Mouse (Mus musculus): ENCODE measurements around the gene Ttll4.

Ttll4 gene

DNA sequence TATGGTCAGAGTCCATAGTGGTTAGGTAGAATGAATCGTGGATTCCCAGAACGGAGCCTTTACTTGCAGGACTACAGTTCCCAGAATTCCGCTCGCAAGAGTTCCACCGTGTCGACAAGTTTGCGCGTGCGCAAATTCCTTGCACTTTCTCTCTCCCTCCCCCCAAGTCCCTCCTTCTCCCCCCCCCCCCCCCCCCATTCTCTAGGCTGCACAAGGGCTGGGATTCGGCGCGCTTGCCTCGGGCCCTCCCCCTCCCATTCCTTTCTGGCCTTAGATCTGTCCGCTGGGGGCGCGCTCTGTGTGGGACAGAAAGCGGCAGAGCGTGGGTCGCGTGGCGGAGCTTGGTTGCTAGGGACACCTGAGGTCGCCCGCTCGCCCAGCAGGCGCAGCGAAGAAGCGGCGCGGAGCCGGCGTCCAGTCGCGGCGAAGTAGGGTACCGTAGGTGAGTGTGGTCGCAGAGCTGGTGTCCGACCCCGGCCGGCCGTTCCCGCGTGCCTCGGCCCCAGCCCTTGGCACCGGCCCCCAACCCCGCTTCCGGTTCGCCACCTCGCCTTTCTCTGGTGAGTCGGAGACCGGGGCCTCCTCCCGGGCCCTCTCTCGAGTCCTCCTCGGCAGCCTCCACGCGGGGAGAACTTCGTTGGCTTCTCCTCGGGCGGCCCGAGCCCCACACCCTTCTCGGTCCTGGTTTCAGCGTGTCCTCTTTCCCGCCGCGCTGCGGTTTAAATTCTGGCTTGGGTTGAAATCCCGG lies at the start of gene Ttll4:
Ttll4 (plus strand) TSS at position 298 of the 748 bp plus-strand sequence.
- DNase-seq (ENCODE audit: low spot score) = peak; percentile 96

DNA sequence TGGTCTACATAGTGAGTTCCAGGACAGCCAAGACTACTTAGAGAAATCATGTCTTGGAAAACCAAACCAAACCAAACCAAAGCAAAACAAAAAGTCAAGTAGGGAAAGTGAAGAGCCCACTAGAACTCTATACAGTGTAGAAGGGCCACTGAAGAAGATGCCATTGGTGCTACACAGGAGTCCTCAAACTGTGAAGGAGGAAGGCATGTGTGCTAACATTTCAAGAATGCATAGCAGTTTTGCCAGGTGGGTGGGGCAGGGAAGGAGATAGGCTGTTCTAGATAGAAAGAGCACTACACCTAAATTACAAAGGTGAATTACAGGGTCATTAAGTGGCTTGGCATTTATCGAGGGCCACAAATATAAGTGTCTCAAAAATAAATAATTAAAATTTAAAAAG lies 37.4 kb upstream of the Ttll4 start:
- DNase-seq (ENCODE audit: low spot score) = no peak

DNA sequence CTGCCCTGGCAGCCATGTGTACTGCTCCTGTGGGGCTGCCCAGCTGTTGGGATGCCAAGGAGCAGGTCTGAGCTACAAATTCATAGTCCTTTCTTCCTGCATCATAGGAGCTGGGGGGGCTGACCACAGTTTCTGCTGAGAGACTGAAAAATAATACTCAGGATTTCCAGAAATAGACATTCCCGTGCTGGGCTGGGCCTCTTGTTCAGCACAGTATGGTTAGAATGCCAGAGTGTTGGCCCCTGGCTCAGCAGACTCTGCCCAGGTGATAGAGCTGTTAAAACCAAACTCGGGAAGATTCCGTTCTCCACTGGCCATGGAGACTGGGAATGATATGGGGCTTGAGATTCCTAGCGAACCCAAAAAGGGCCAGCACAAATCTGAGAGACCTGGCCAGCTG lies 35.5 kb upstream of the Ttll4 start:
- DNase-seq (ENCODE audit: low spot score) = no peak

DNA sequence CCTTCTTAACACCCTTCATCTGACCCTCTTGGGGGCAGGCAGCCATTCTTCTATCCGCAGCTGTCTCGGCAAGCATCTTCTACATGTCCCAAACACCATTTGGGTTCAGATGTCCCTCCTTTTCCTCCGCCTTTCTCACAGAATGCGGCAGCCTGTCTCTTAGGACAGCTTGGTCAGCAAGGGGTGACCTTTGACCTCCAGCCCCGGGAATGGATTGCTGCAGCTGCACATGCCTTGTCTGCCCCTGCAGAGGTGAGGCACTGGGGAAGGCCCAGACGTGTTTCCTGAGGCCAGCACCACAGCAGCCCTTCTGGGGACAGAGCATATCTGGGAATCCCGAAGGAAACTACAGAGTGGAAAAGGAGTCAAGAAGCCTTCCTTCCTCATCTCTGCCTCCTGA lies 33.5 kb upstream of the Ttll4 start:
- DNase-seq (ENCODE audit: low spot score) = no peak

DNA sequence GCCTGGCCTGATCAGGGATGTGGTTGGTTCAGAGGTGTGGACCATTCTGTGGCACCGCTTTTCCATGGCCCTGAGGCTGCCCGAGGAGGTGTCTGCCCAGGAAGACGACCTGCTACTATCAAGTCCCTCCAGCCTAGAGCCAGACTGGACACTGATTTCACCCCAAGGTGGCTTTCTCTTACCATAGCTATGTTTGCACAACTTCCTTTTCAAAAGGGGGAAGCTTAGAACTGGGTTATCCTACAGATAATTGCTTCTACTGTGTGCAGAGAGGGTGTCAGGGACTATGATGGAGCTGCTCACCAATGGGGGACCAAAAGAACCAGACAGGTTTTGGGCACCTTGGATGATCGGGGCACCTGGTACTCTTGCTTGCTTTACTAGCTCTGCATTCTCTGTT lies 28.8 kb upstream of the Ttll4 start:
- DNase-seq (ENCODE audit: low spot score) = no peak

DNA sequence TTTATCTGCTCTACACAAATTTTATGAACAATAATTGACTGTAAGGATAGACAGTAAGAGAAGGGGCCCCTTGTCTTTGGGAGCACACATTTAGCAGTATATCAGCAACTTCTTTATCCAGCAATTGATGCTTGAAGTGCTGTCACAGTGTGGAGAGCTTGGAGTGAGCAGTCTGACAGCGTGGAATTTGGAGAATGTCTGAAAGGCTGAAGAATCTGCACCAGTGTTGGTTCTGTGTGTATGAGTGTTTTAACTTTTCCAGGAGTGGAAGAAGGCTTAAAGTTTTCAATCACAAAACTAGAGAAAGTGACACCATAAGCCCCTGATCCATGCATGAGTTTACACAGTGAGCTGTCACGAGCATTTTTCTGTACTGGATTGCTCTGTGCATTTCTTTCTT lies 18.0 kb upstream of the Ttll4 start:
- DNase-seq (ENCODE audit: low spot score) = no peak

DNA sequence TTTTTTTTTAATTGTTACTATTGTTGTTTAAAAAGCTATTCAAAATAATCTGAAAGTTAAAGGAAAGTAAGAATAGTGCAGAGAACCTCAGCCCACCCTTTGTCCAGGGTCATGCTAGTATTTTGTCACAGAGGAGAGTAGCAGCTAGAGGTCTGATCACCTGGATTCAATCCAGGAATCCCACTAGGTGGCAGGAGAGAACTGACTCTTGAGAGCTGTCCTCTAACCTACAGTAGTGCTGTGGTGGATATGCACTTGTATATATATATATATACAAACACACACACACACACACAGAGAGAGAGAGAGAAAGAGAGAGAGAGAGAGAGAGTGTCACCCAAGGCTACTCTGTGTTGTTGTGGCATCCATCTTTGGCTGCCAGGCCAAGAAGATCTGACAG lies 17.6 kb upstream of the Ttll4 start:
- DNase-seq (ENCODE audit: low spot score) = no peak

DNA sequence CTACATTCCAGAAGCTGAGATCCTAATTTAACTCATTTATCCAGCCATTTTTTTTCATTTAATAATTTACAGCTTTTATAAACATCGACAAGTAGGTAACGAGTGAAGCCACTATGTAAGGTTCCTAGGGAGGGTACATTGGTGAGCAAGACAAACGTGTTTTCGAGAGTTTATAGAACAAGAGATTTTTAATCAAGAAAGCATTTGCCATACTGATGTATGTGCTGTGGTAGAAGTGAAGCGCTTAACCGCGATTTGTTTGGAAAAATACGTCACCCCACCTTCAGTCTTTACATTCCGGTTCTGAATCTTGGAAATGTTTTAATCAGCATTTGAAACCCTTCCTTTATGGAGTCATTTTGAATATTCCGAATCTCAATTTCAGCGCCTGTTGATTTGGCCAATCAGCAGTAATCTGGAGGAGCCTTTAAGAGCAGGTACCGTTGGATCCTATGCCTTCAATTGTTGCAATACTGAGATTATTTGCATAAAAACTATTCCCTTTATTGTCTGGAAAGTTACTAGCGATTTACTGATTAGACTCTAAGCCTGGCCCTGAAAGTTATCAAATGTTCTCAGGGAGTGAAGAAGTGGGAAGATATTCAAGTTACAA lies 814 bp downstream of the Ttll4 start:
- no peak for DNase-seq (ENCODE audit: low spot score)

DNA sequence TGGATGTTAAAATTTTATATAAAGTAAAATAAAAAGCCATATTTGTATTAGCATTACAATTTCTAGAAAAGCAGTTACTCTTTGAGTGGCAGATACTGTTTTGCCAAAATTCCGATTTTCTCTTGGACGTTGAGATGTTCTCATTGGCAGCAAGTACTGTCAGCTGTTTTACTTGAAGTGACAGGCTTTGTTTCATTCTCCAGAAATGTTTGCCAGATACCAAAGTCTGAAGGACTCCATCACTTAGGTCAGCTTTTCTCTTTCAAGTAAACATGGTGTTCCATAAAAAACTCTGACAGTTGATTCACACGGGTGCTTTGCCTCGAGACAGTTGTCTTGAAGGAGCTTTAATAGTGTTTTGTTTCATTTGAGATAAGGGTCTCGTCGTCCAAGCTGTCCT lies 3.6 kb downstream of the Ttll4 start:
- DNase-seq (ENCODE audit: low spot score) = no peak

DNA sequence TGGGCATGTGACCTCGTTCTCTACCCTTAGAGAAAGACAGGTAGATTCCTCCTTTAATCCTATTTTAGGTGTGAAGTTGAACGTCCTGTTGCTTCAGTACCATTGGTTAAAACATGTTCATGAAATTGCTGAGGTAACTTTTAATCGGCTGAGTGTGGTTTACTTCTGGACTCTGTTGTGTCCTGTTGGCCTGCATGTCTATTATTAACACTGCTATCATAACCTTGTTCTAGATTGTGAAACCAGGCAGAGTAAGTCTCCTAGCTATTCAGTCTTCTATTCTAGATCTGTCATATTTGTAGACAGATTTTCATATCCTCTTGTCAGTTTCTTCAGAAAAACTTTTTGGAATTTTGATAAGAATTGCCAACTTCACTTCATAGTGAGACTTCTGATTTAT lies 6.8 kb downstream of the Ttll4 start:
- no peak for DNase-seq (ENCODE audit: low spot score)

DNA sequence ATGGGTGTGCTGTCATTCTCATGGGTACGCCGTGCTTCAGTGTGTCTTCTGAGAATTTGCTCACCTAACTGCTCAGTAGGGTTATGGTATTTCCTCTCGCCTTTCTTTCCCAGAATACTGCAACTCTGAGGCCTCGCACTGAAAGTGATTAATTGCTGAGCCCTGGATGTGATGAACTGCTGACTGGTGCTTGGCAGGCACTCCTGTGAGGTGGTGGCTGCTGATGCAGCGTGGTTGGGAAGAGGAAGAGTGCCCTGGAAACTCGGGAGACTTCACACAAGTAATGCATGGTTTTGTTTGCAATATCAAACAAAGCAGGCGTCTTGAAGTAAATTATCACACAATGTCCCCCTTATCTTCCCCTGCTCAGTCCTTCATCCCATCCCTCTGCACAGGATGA lies 11.2 kb downstream of the Ttll4 start:
- no peak for DNase-seq (ENCODE audit: low spot score)

DNA sequence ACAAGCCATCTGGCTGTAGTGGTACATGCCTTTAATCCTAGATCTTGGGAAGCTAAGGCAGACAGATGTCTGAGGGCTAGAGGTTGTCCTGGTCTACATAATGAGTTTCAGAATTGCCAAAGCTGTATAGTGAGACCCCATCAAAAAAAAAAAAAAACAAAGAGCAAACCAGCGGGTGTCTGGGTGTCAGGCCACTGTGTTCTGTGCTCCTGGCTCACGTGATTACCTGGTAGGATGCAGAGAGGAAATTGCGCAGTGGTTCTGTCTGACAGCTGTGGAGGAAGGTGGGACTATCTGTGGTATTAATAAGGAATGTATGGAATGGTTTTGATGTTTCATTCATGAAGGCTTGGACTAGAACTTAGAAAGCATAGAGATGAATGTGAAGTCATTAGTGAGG lies 15.3 kb downstream of the Ttll4 start:
- DNase-seq (ENCODE audit: low spot score) = no peak

DNA sequence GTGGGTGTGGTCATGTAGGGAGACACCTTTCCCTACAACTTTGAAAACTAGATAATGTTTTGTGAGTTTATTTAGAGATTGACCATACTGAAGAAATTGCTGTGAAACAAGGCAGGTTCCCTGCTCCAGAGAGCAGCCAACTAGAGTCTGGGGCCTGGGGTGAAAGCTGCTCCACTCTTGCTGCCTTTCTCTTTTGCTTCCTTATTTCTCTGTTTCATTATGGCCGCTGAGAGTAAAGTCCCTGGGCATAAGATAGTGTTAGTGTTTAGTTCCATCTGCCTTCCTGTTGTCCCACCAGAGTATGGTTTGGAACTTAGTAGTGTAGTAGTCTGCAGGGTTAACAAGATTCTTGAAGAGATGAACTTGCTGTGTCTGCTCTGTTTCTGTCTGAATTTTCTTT lies 16.3 kb downstream of the Ttll4 start:
- DNase-seq (ENCODE audit: low spot score) = no peak

DNA sequence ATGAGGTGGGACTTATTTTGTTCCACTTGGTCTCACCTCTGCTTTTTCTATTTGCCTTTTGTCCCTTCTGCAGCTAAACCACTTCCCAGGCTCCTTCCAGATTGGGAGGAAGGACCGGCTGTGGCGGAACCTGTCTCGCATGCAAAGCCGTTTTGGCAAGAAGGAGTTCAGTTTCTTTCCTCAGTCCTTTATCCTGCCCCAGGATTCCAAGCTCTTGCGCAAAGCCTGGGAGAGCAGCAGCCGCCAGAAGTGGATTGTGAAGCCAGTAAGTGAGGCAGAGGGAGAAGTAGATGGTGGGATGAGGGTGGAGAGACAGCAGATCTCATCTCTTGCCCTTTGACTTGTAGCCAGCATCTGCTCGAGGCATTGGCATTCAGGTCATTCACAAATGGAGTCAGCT lies 25.6 kb downstream of the Ttll4 start:
- no peak for DNase-seq (ENCODE audit: low spot score)

DNA sequence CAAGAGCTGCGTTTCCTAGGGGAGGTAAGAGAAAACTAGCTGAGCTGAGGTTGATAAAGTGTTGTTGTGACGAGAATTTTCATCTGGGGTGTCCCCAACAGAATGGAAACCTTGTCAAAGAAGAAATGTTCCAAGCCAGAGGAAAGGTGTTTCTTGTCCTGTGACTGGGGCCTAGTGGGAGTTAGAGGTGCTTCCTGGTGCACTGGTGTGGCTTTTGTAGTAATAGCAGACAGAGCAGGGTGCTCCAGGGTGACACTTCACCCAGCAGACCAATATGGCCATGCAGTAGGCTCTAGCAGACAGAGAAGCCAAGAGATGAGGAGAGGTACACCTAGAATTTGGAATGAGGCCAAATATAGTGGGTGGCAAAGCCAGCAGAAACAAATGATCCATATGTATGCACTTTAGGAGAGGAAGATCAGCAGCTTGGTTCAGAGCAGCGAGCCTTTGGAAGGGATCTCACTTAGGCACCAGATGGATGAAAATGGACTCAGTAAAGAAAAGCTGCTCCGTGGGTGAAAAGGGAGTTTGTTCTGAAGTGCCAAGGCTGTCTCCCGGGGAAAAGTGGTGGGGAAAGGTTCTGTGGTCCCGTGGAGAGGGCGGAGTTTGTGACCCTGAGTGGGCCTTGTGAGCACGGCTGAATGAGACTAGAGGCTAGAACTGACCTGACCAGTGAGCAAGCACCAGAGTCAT lies 32.5 kb downstream of the Ttll4 start:
- no peak for DNase-seq (ENCODE audit: low spot score)

DNA sequence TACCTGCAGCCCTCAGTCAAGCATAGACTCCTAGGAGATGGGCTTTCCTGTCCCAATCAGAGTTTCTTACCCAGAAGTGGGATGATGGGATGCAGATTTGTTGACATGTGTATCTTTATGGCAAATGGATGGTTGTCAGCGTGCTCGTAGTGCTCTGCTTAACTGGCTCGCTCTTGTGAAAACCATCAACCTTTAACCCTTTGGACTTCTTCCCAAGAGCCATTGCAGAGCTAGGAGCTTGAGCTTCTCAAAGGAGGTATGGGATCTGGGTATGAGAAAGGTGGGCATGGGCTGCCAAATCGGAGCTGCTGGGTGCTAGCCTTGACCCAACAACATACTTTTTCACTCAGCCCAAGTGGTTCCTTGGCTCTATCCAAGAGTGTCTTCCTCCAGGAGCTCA lies 34.3 kb downstream of the Ttll4 start:
- DNase-seq (ENCODE audit: low spot score) = no peak

DNA sequence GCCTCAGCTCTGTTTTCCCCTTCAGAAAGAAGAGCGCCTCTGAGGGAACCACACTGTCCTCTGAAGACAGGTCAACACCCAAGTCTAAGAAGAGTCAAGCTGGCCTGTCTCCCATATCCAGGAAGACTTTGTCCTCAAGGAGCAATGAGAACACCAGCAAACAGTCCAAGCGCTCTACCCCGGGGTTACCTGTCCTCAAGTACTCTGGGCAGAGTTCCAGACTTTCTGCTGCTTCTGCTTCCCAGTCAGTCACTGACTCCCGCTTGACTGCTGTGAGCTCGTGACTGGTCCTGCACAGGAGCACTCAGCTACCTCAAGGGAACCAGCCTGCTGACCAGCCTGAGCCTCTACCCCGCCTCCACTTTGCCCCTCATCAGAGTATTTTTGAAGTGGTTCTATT lies 35.9 kb downstream of the Ttll4 start:
- DNase-seq (ENCODE audit: low spot score) = no peak

DNA sequence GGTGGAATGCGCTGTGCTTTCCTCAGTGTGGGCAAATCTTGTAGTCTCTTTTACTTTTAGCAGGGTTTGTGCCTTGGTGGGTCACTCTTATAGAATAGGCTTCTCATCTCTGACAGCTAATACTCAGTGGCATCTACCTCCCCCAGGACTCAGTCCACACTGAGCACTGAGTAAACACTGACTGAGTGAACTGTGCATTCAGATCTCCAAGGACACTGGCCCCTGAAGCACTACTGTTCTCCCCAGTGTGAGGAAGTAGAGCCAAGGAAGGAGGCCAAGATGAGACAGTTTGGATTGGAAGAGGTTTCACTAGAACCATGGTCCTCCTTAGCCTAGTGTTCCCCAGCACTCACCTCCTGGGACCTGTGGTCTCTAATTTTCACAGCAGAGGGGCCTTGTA lies 36.8 kb downstream of the Ttll4 start:
- DNase-seq (ENCODE audit: low spot score) = no peak

DNA sequence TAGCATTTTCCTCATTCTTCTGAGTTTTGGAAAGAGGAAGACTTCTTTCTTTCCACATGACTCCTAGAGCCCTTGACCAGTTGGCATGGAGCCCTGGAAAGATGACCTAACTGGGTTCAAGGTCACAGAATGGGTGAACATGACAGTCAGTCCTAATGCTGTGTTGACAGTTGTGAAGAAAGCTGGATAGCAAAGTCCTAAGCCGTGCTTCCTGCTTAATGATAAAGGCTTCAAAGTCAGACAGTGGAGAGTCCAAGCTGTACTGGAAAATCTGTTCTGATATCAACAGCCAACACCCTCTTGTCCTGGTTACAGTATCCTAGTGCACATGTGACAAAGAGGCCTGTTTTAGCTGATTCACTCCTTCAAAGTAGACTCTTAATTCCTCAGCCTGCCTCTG lies 37.2 kb downstream of the Ttll4 start:
- no peak for DNase-seq (ENCODE audit: low spot score)

DNA sequence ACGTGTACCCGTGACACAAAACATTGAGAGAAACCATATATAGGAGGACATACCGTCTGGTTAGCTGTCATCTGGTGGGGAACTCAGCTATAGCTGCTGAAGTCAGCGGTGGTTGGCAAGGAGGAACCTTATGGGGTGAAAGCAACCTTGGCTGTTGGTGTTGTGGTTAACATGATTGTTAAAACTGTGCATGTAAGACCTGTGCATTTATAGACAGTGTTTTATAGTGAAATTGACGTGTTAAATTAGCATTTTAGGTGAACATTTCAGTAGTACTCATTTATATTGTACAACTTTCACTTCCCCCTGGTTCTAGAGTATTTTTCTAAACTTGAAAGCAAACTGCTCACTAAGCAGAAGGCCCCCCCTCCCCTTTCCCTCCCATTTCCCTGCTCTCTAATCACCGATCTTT lies 40.6 kb downstream of the Ttll4 start:
- no peak for DNase-seq (ENCODE audit: low spot score)

DNA sequence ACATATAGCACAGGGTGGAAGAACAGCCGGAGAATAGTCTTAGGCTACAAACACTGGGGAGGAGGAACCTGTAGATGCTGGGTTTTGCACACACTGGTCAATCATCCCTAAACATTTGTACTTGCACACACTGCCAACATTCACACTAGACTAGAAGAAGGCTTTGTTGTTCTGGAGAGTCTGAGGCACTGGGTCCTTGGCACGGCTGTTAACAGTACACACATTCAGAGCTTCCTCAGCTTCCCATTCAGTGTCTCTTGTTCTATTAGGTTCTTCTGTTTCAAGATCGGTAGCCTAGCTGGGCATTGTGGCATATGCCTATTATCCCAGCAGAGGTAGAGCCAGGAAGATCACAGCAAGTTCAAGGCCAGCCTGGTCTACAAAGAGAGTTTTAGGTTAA lies 42.6 kb downstream of the Ttll4 start:
- no peak for DNase-seq (ENCODE audit: low spot score)

DNA sequence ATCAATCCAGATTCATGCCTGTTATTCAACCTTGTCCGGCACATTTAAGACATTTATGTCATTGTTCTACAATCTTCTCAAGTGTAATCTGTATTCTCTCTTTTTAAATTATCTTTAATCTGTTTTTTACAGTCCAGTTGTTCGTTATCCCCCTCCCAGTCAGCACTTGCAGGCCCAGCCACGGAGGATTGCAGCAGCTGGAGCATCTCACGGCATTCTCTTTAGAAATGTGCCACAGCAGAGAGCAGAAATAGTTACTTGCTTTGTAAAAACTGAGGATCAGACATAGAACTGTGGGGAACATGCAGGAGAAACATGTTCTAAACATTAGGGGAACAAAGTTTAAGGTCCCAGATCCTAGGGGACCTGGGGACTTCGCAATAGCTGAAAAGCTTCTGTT lies 43.5 kb downstream of the Ttll4 start:
- no peak for DNase-seq (ENCODE audit: low spot score)

DNA sequence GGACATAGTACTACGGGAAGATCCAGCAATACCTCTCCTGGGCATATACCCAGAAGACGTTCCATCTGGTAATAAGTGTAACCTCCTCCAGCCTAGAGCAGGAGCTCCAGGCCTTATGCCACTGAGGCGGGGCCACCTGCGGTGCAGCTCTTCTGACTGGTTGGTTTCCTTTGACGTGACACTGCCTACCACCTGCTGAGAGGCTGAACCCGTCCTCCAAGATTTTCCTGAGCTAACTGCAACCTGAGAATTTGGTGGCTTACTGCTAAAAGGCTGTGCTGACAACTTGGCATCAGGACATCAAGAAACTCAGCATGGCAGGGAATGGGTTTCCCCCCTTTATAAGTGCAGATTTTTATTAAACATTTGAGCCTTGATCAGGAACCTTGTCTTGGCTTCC lies 48.0 kb downstream of the Ttll4 start:
- no peak for DNase-seq (ENCODE audit: low spot score)

DNA sequence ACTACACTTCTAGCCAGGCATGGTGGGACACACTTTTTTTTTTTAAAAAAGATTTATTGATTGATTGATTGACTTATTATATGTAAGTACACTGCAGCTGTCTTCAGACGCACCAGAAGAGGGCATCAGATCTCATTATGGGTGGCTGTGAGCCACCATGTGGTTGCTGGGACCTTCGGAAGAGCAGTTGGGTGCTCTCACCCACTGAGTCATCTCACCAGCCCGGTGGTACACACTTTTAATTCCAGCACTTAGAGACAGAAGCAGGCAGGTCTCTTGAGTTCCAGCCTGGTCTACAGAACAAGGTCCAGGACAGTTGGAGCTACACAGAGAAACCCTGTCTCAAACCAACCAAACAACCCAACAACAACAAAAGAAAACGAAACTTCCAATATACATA lies 50.5 kb downstream of the Ttll4 start:
- no peak for DNase-seq (ENCODE audit: low spot score)
